Mouse (Mus musculus): ENCODE results near the gene Cdk5rap2. TPM values are rescaled to one million over a fixed set of nuclear protein-coding genes. Genes with fewer than 3 reads are reported as not detected.

The Cdk5rap2 gene
- polyA plus RNA-seq, 1 experiment from 2014 or later = 21.0 TPM

DNA sequence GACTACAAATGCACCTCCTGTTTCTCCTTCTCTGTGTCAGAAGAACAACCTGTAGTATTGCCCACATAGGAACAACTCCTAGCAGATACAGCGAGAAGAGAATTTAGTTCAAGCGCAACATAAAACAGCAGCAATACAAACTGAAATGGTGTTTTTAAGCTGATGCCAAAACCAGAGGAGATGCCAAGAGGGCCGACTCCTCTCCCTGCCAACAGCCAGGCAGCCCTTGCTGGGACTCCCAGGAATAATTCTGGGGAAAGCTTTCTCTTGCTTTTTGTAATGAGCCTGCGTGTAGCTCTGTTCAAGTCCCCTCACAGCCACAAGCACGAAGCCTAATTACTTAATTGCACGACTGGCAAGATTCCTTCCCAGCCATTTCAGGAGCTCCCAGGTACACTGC is 120.9 kb downstream of the Cdk5rap2 start:
- ATAC-seq (ENCODE audit: insufficient read depth, low FRiP score, low read depth) = no peak
- H3K4me3 ChIP-seq (replicated peaks) = no peak overlapping the region
- no peak overlapping the region for H3K9ac ChIP-seq
- H3K36me3 ChIP-seq = peaks cover 10% of the 10 kb centered on the region; the same call in 1 of the 2 replicates
- no peak overlapping the region for H3K27ac ChIP-seq
- no peaks in the 10 kb centered on the region for H3K4me1 ChIP-seq
- H3K27me3 ChIP-seq (replicated peaks) = no peaks in the 10 kb centered on the region
- WGBS = 91% methylated on average over 6 of the region's 6 CpGs
- H3K9me3 ChIP-seq = no peaks in the 10 kb centered on the region
- no peak overlapping the region for H3K4me2 ChIP-seq

DNA sequence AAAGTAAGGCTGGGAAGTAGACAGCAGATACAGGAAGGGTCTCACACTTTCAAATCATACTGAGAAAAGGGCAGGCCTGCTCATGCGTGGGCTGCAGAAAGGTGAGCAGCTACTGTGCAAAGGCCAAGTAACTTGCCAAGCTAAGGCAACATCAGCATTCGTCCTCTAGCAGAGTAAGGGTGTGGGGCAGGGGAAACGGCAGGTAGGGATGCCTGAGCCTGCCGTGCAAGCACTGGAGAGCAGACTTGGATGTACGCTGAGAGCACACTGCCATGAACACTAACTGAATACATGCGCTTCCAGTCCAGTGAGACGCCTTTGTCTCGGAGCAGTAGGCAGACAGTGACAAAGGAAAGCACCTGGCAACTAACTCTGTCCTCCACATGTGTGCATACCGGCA is 127.1 kb downstream of the Cdk5rap2 start:
- Histone ChIP-seq H3K9me3 (no peaks in the 10 kb centered on the region), H3K27ac (no peak overlapping the region), H3K9ac (no peak overlapping the region), H3K36me3 (peaks cover 14% of the 10 kb centered on the region; the same call in 1 of the 2 replicates), H3K27me3 (replicated peaks) (no peaks in the 10 kb centered on the region), H3K4me1 (no peaks in the 10 kb centered on the region), H3K4me3 (replicated peaks) (no peak overlapping the region), H3K4me2 (no peak overlapping the region)
- no peak for ATAC-seq (ENCODE audit: insufficient read depth, low FRiP score, low read depth)
- WGBS = 92% methylated on average over 9 of the region's 9 CpGs

DNA sequence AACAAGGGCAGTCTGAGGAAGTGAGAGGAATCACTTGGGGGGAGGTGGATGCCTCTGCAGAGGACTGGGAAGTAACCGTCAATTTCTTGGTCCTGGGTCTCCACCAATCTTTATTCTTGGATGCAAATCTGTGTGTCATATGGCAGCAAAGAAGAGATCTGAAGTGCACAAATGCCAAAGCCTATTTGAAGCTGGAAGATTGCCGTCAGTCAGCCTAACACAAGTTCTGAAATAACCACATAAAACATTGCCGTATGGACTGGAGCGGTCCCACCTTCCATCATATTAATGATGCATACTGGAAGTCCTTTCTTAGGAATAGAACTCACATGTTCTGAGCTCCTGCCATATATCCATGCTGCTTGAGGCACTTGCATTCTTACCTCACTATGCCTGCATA is 131.4 kb downstream of the Cdk5rap2 start:
- no peaks in the 10 kb centered on the region for H3K9me3 ChIP-seq
- H3K36me3 ChIP-seq = peaks cover 21% of the 10 kb centered on the region; the same call in 1 of the 2 replicates
- H3K4me2 ChIP-seq = no peak overlapping the region
- WGBS = 93% methylated on average over 4 of the region's 4 CpGs
- H3K4me3 ChIP-seq (replicated peaks) = no peak overlapping the region
- H3K27ac ChIP-seq = no peak overlapping the region
- ATAC-seq (ENCODE audit: insufficient read depth, low FRiP score, low read depth) = no peak
- no peaks in the 10 kb centered on the region for H3K27me3 ChIP-seq (replicated peaks)
- no peak overlapping the region for H3K9ac ChIP-seq
- no peaks in the 10 kb centered on the region for H3K4me1 ChIP-seq

DNA sequence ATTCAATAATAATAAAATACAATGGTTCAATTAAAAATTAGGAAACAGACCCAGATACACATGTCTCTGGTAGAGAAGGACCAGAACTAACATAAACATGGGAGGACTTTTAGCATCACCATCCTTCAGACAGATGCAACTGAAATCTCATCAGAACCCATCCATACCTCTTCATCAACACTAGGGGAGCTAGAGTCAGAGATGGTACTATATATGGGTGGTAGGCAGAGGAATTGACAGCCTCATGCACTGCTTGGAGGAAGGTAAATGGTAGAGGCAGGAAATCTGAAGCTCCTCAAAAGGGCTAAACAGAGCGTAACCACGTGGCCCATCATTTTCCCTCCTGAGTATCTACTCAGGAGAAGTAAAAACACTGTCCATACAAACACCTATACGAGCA is 132.2 kb downstream of the Cdk5rap2 start:
- H3K27ac ChIP-seq = no peak overlapping the region
- ATAC-seq (ENCODE audit: insufficient read depth, low FRiP score, low read depth) = no peak
- WGBS = 98% methylated on average over 3 of the region's 3 CpGs
- no peaks in the 10 kb centered on the region for H3K9me3 ChIP-seq
- no peak overlapping the region for H3K4me2 ChIP-seq
- H3K36me3 ChIP-seq = peaks cover 21% of the 10 kb centered on the region; the same call in 1 of the 2 replicates
- H3K9ac ChIP-seq = no peak overlapping the region
- H3K4me1 ChIP-seq = no peaks in the 10 kb centered on the region
- H3K4me3 ChIP-seq (replicated peaks) = no peak overlapping the region
- H3K27me3 ChIP-seq (replicated peaks) = no peaks in the 10 kb centered on the region

DNA sequence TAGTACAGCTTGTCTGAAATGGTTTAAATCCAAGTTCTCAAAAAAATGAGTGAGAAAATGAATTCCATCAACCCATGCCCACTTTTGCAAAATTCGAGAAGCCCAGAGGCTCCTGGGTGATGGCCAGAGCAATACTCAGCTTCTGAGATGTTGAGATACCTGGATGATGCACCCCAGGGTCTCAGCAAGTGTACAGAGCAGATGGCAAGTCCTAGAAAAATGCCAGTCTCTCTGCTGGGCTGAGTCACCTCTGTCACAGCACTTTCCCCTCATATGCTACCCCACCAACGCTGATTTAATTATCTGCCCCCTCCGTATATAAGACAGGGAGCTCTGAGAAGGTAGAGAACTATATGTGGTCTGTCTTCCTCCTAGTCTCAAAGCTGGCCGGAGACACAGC is 137.3 kb downstream of the Cdk5rap2 start:
- no peaks in the 10 kb centered on the region for H3K4me1 ChIP-seq
- 0 out of 2 replicates have a peak, but pooled peaks cover 13% of the 10 kb centered on the region for H3K36me3 ChIP-seq
- no peaks in the 10 kb centered on the region for H3K27me3 ChIP-seq (replicated peaks)
- no peaks in the 10 kb centered on the region for H3K9me3 ChIP-seq
- no peak overlapping the region for H3K4me2 ChIP-seq
- WGBS = 86% methylated on average over 4 of the region's 4 CpGs
- ATAC-seq (ENCODE audit: insufficient read depth, low FRiP score, low read depth) = no peak
- H3K9ac ChIP-seq = no peak overlapping the region
- no peak overlapping the region for H3K27ac ChIP-seq
- no peak overlapping the region for H3K4me3 ChIP-seq (replicated peaks)

DNA sequence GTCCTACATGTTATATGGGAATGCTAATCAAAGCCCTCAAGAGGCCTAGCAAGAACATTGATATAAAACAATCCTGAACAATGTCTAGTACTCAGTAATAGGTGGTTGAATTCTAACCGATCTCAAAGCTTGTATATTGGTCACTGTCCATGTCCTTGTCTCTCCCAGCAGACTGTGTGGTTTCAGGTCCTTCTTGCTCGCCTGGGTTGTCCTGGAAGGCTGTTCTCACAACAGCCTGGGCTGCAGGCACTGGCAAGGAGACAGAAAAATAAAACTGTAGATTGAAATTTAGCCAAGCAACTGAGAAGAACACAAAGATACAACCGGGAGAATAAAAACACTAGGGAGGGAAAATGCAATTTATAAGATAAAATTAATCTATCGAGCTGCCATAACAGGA is 137.7 kb downstream of the Cdk5rap2 start:
- 83% methylated on average over 4 of the region's 4 CpGs for WGBS
- no peak overlapping the region for H3K4me2 ChIP-seq
- no peaks in the 10 kb centered on the region for H3K4me1 ChIP-seq
- H3K27me3 ChIP-seq (replicated peaks) = no peaks in the 10 kb centered on the region
- no peak overlapping the region for H3K27ac ChIP-seq
- ATAC-seq (ENCODE audit: insufficient read depth, low FRiP score, low read depth) = no peak
- H3K9ac ChIP-seq = no peak overlapping the region
- H3K4me3 ChIP-seq (replicated peaks) = no peak overlapping the region
- 0 out of 2 replicates have a peak, but pooled peaks cover 13% of the 10 kb centered on the region for H3K36me3 ChIP-seq
- H3K9me3 ChIP-seq = no peaks in the 10 kb centered on the region

DNA sequence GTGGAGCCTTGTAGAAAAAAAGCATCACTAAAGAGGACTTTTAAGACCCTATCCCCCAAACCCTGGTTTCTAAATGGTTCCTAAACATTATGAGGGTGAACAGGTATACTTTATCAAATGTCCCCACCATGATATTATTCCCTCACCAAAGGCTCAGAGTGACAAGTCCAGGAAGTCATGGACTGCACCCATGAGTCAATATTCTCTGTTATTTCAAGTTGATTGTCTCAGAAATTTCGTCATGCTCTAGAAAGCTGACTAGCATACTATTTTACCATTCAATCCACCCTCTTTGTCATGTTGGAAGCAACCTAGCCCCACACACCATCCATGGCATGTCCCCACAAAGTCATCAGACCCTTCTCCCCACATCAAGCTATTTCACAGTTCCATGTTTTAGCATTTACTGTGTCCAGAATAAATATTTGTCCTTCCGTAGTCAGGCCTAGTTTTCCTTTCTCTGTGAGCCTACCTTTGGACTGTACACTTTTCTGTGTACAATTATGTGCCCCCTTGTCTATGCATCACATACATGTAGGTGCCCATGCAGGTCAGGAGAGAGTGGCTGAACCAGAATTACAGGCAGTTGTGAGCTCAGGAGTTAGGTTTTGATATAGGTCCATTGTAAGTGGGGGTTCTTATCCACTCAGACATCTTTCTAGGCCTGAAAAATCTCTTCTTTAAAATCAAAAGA is 142.9 kb downstream of the Cdk5rap2 start:
- 73% methylated on average over 2 of the region's 2 CpGs for WGBS
- H3K4me1 ChIP-seq = no peaks in the 10 kb centered on the region
- H3K9me3 ChIP-seq = no peaks in the 10 kb centered on the region
- H3K4me2 ChIP-seq = no peak overlapping the region
- H3K9ac ChIP-seq = no peak overlapping the region
- no peak; the same call in 1 of the 2 replicates for ATAC-seq (ENCODE audit: insufficient read depth, low FRiP score, low read depth)
- no peak overlapping the region for H3K27ac ChIP-seq
- H3K27me3 ChIP-seq (replicated peaks) = no peaks in the 10 kb centered on the region
- no peak overlapping the region for H3K4me3 ChIP-seq (replicated peaks)
- peaks cover 25% of the 10 kb centered on the region; the same call in 1 of the 2 replicates for H3K36me3 ChIP-seq

DNA sequence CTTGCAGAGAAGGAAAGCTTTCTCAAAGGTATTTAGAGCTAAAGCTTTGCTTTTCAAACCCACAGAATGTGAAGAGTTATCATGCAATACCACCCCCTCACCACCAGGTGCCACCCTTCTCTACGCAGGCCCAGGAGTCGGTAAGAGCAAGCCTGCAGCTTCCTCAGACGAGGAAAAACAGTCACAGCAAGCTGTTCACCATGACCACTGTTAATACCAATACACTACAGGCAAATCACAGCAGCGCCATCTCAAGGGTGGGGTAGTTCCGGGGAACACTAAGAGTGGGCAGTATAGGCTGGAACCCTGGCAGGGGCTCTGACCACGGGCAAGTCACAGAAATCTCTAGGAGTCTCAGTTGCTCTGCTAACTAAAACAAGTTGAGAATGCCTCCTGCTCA is 145.0 kb downstream of the Cdk5rap2 start:
- 70% methylated on average over 6 of the region's 6 CpGs for WGBS
- no peak overlapping the region for H3K9ac ChIP-seq

DNA sequence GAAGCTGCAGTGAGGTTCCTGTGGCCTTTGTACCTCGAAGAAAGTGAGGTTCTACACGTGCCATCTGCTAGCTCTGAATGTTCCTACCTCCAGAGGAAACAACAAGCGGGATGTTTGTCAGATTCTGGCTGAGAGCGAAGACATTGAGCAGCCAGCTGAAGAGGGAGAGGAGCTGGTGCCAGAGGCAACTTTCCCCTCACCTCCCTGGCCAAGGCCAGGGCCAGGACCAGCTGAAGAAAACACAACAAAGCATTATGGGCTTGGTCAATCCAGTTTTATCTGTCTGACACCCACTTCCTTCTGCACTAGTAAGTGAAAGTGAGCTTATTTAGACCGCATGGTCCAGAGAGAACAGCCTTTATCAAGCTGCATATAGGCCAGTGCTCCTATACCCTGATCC is 147.4 kb downstream of the Cdk5rap2 start:
- no peak overlapping the region for H3K9ac ChIP-seq
- H3K9me3 ChIP-seq = no peaks in the 10 kb centered on the region
- H3K4me3 ChIP-seq (replicated peaks) = no peak overlapping the region
- no peak overlapping the region for H3K4me2 ChIP-seq
- H3K27me3 ChIP-seq (replicated peaks) = no peaks in the 10 kb centered on the region
- peaks cover 20% of the 10 kb centered on the region; the same call in 1 of the 2 replicates for H3K36me3 ChIP-seq
- no peak for ATAC-seq (ENCODE audit: insufficient read depth, low FRiP score, low read depth)
- 82% methylated on average over 5 of the region's 5 CpGs for WGBS
- no peaks in the 10 kb centered on the region for H3K4me1 ChIP-seq
- no peak overlapping the region for H3K27ac ChIP-seq

More for the DNA sequence above, 145.0 kb downstream of the Cdk5rap2 start:
- H3K27me3 ChIP-seq (replicated peaks) = no peaks in the 10 kb centered on the region
- no peak for ATAC-seq (ENCODE audit: insufficient read depth, low FRiP score, low read depth)
- H3K4me2 ChIP-seq = no peak overlapping the region
- no peaks in the 10 kb centered on the region for H3K4me1 ChIP-seq
- H3K9me3 ChIP-seq = no peaks in the 10 kb centered on the region
- no peak overlapping the region for H3K4me3 ChIP-seq (replicated peaks)
- peaks cover 20% of the 10 kb centered on the region; the same call in 1 of the 2 replicates for H3K36me3 ChIP-seq
- H3K27ac ChIP-seq = no peak overlapping the region

DNA sequence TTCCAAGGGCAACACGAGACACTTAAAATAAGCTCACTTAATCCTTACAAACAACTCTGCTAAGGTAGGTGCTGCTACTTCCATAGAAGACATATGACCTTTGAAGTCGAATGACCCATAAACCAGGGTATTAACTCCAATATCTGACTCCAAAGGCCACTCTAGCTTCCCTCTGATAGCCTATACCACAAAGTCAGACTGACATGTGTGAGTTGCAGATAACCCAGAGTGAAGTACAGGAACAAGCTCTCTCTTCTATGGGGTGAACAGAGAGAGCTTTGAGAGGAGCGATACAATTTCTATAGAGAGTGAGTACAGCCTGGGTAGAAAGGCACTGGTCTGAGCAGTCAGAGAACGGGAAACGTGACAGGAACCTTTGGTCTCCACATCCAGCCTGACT is 148.9 kb downstream of the Cdk5rap2 start:
- no peak for ATAC-seq (ENCODE audit: insufficient read depth, low FRiP score, low read depth)

DNA sequence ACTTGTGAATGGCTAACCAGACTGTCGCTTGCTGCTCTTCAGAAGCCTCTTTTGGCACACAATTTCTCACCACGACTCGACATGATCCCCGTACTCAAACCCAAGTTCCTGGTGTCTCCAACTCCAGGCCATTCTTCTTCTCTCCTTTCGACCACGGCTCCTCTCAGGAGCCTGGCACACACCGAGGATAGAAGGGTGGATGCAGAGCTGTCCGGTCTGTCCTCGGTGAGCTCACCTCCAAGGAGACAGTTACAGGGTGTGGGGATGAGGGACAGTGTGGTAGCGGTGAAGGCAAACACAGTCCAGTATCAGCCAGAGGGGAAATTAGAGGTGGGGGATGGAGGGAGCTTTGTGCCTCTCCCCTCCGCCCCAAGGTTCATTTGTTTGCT is 149.8 kb downstream of the Cdk5rap2 start:
- Histone ChIP-seq H3K27me3 (replicated peaks) (no peaks in the 10 kb centered on the region), H3K36me3 (peaks cover 8% of the 10 kb centered on the region; the same call in 1 of the 2 replicates), H3K9ac (no peak overlapping the region), H3K4me2 (no peak overlapping the region), H3K27ac (no peak overlapping the region), H3K9me3 (no peaks in the 10 kb centered on the region), H3K4me3 (replicated peaks) (no peak overlapping the region), H3K4me1 (no peaks in the 10 kb centered on the region)
- no peak for ATAC-seq (ENCODE audit: insufficient read depth, low FRiP score, low read depth)
- 89% methylated on average over 11 of the region's 11 CpGs for WGBS

More for the DNA sequence above, 148.9 kb downstream of the Cdk5rap2 start:
- H3K4me1 ChIP-seq = no peaks in the 10 kb centered on the region
- H3K9me3 ChIP-seq = no peaks in the 10 kb centered on the region
- H3K9ac ChIP-seq = no peak overlapping the region
- no peak overlapping the region for H3K4me2 ChIP-seq
- peaks cover 12% of the 10 kb centered on the region; the same call in 1 of the 2 replicates for H3K36me3 ChIP-seq
- no peak overlapping the region for H3K4me3 ChIP-seq (replicated peaks)
- H3K27ac ChIP-seq = no peak overlapping the region
- WGBS = 89% methylated on average over 5 of the region's 5 CpGs
- H3K27me3 ChIP-seq (replicated peaks) = no peaks in the 10 kb centered on the region

DNA sequence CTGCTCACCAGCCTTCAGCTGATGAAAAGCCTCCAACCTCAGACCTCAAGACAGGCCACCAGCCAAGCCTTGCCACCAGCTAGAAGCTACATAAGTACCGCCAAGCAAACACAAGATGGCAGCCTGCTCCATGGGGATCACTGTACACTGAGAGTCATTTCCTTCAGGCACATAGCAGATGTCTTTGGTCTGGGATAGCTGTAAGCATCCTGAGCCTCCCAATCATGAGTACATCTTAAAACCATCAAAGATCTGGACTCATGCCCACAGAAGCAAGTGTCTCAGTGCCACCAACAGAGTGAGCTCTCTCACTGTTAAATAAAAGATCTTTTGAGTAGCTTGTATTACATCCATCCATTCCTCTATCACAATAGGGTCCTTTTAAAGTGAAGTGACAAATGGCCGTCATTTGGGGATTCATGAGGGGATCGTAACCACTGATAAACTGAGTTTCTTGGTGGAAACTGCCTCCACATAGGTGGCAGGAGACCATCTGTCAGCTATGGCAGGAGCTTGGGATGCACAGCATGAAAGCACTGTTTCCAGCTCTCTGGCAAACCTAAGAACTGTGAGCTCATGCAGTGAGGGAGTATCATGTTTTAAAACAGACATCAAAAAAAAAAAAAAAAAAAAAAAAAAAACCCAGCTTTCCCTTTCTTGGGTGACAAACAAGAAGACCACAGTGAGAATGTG is 150.4 kb downstream of the Cdk5rap2 start:
- no peak overlapping the region for H3K4me3 ChIP-seq (replicated peaks)
- H3K4me2 ChIP-seq = no peak overlapping the region
- no peaks in the 10 kb centered on the region for H3K9me3 ChIP-seq
- H3K27me3 ChIP-seq (replicated peaks) = no peaks in the 10 kb centered on the region
- H3K27ac ChIP-seq = no peak overlapping the region
- H3K9ac ChIP-seq = no peak overlapping the region
- no peaks in the 10 kb centered on the region for H3K4me1 ChIP-seq
- peaks cover 8% of the 10 kb centered on the region; the same call in 1 of the 2 replicates for H3K36me3 ChIP-seq
- ATAC-seq (ENCODE audit: insufficient read depth, low FRiP score, low read depth) = no peak
- 83% methylated on average over 3 of the region's 3 CpGs for WGBS

Measured in stomach, embryonic 15.5 days (tissue).